Mouse (Mus musculus) R1 (cell line): ENCODE results near the gene Olig3.
"Not testable (repeated sequence)": the region's sequence is repeated elsewhere in the genome, so short reads cannot be mapped to it uniquely, and the experiment has no call there.

Experiments
- DNase-seq: peaks from one replicate; pipeline ENCODE4 v3.0.0-alpha.2; 2018; ENCODE audit warnings: low read depth, low spot score

The Olig3 gene

DNA sequence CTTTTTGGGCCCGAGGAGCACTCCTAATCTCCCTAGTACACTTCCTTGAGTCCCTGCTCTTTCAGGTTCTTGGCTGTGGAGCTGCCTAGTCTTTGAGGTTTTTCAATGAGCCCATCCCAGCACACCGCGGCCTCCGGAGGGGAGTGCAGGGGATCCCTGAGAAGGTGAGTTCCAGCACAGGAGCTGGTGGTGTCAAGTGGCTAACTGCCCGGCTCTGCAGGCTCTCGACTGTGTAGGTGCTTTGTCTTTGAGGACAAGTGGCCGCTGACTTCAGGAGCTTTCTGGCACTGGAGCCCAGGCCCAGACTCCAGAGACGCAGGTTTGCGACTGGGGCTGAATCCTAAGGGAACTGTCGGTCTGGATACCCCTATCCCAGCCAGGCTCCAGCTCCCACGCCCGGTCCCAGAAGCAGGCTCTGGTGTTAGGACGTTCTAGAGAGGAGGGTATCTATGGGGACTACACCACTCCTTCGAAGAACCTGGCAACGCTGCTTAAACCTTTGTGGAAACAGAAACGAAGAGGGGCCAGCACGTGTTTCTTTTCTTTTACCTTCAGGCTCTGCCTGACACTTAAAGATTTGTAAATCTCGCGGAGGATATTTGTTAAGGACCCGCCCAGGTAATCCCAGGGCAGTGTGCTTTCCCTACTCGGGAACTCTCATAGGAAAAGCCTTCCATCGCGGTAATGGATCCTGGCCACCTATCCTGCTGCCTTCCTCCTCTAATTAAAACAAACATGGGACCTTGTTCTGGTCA lies 5.4 kb downstream of the Olig3 start:
- DNase-seq, result peak; percentile 43

DNA sequence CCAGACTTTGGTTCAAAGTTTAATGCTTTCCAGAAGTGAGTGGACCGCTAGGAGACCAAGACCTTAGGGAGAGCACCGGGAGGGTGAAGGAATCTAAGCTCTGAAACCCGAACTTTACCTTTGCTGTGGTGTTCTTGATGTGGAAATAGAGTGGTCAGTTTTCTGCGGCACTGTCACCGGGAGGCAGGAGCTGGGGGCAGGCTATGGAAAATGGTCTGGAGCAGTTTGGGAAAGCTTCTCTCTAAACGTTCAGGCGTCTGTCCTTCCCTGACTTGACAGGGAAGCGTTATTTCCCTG lies 5.9 kb downstream of the Olig3 start:
- no peak for DNase-seq

DNA sequence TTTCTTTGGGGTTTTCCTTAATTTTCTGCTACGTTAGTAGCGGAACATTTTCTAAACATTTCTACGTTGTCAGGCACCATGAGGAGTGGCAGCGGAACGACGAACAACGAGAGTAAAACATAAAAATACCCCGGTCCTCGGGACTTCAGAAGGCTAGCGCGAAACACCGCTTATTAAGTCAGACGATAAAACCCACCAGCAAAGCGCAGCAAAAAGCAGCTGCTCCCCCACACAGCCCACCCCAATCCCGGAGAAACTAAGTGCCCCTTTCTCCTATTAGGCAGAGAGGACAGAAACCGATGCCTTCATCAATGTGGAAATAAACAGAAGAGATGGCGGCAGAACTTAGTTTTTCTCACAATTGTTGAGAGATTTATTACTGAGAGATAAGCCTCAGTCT lies 6.5 kb downstream of the Olig3 start:
- DNase-seq, result no peak

DNA sequence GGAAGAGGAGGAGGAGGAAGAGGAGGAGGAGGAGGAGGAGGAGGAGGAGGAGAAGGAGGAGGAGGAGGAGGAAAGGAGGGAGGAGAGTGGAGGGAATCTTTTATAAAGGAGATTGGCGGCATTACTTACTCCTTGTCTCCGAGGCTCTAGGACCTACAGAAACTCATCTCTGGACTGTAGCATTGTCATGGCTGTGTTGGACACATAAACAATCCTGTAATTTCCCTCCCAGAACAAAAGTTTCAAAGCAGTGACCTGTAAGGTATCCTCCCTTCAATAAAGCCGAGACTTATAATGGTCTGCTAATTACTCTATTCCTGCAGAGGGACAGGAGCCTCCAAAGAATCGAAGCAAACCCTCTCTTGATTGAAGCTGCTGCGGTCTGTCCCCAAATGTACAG lies 7.0 kb downstream of the Olig3 start:
- DNase-seq, result no peak

DNA sequence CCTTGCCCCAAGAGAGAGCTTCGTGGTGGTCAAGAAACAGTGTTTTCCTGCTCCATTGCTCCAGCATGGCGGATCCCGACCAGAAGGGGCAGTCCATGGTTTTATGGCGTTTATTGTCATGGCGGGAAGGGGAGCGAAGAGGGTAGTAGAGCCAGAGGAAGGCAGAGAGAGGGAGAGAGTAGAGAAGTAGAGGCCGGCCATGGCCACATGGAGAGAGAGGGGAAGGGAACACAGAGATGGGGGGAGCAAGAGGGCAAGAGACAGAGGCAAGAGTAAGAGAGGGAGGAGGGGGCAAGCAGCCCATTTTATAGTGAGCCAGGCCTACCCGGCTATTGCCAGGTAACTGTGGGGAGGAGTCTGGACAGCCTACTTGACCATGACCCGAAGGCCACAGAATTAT lies 12.8 kb downstream of the Olig3 start:
- DNase-seq, result no peak

DNA sequence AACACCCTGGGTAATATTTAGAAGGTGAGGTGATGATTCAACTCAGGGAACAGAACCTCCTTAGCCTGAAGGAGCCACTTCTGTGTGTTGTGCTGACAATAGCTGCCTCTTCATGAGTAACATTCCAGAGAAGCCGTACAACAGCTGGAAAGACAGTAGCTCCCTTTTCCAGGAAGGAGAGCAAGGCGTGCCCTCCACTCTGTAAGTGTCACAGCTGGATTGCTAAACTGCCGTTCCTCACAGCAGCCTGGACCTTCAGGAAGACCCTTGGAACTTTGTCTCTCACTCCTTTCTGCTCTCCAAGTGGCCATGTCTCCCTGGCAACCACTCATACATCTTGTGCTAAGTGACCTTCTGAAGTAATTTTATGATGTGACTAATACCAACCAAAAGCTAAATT lies 13.8 kb downstream of the Olig3 start:
- peak; percentile 65 for DNase-seq

DNA sequence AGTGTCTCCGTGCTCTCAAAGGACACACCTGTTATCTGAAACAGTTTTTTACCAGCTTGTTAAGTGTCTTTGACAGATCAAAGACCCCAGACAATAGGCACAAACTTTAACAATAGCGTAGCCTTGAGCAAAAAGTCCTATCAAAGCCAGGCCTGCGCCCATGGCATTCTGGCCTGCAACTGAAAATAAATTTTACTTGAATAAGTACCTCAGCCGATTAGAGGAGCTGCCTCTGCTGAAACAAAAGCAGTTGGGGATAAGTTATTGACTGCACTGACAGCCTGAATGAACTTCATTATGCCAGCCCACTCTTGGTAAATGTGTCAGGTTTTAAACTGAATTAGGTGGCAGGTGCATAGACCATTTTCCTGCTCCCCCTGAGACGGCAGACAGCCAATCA lies 15.9 kb downstream of the Olig3 start:
- no peak for DNase-seq

DNA sequence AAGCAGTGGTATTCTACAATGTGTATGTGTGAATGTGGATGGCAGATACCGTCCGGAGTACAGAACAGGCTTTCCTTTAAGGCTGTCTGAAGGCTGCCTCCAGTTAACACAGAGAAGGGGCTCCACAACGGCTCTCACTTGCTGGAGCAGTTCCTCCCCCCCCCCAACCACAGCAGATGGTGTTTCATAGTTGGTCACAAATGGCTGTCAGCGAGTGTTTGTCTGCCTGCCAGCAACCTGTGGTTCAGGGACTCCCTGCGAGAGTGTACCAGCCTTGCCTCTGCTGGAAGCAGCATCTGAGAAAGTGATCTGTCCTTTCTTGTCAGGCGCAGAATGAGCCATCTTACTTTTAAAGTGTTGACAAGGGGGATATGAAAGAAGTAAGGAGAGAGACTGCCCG lies 17.5 kb downstream of the Olig3 start:
- DNase-seq, result no peak

DNA sequence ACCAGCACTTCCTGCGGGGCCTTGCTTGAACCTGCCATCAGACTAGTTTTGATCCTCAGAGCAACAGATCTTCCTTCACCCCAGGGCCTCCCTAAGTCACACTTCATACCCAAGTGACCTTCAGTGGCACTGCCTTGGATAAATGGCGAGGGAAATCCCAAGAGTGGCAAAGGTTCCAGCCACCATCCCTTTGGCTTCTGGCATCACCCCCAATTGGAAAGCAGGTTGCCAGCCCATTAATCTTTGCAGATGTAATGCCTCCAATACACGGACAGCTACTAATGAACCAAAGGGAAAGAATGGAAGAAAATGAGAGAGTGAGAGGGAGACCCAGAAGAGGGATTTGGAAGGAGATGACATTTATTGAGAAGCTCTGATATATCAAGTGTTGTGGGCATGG lies 18.0 kb downstream of the Olig3 start:
- DNase-seq, result no peak

DNA sequence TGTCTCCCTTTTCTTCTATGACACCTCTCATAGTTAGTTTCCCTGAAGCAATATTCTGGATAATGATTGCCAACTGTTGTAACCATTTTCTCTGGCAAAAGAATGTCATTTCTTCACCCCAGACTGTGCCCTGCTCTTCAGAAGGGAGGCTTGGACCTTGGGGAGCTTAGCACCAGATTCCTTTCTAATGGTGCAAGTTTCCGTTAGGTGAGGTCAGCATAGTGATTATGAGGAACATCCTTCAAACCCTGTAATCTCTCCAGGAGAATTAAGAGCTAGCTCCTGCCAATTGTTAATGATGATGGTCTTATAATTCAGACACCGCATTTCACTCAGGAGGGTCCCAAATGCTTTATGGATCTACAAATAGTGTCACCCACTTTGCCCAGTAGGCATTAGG lies 19.5 kb downstream of the Olig3 start:
- no peak for DNase-seq

DNA sequence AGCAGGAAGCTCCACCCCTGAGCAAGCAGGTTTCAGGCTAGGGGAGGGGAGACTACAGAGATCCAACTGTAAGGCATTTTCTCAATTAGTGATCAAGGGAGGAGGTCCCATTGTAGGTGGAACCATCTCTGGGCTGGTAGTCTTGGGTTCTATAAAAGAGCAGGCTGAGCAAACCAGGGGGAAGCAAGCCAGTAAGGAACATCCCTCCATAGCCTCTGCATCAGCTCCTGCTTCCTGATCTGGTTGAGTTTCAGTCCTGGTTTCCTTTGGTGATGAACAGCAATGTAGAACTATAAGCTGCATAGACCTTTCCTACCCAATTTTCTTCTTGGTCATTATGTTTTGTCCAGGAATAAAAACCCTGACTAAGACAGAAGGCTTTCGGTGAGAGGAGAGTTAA lies 24.6 kb downstream of the Olig3 start:
- not testable (repeated sequence) for DNase-seq

DNA sequence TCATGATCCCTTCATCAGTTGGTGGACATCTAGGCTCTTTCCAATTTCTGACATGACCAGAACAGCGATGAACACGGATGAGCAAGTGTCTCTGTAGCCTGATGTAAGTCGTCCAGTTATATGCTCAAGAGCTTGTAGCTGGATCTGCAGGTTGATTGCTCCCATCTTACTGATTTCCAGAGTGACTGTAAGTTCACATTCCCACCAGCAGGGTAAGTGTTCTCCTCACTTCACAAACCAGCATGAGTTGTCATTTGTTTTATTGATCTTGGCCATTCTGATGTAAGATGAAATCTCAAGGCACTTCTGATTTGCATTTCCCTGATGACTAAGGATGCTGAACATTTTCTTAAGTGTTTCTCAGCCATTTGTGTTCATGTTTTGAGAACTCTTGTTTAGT lies 27.8 kb downstream of the Olig3 start:
- peak; percentile 78 for DNase-seq

DNA sequence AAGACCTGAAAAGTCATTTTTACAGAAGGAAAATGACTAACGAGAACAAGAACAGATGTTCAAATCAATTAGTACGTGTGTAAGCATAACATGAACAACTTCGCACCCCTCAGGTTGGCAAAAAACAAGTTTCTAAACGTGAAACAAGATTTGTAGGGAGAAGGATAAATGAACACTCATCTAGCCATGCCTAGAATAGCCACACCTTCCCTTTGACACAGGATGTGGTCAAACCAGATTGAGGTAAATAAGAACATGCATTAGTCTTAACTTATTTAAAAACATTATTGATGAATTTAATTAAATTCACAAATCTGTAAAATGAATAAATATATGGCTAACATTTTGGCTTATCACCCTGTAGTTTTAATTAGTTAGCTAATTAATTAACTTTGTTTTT lies 35.5 kb downstream of the Olig3 start:
- DNase-seq, result no peak

DNA sequence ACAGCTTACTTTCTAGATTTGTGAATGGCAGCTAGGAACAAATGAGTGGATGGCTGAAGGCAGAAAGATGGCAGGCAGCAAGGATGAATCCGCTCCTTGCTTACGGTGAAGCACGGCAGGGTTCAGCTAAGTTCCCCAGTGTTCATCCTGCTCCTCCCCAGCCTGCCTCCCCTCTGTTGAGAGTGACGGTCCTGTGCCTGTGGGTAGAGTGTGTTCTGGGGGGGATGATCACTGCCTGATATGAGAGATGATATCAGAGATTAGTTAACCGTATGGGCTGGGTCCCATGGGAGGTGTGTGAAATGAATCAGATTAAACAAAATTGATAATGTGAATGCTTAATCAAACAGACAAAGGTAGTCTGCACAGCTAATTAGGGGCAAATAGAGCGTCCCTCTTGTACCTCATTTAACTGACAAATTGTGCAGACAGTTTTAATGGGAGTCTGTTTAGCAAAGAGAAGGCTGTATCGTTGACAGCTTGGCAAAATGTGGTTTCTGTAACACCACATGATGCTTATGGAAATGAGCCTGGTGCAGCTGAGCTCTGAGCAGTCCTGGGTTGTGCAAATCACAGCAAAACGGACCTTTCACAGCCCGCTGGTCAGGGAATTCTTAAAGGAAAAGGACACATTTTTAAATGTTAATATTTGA lies 40.3 kb downstream of the Olig3 start:
- DNase-seq, result no peak

DNA sequence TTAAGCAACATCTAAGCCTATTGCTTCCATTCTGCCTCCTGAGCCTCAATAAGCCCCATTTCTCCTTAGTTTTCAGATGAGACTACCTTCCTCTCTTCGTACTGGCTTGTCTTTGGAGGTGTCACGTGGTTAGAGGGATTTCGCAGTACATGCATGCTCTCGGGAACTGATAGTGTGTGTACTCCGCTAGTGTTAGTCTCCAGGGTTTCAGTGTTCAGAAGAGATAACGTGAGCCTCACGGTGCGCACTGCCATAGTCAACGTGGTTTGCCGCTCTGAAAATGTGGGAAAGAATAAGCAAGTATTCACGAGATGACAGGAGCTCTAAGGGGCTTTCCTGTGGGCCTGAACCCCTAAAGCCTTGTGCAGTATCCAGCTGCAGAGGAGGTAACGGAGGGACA lies 41.1 kb downstream of the Olig3 start:
- no peak for DNase-seq

DNA sequence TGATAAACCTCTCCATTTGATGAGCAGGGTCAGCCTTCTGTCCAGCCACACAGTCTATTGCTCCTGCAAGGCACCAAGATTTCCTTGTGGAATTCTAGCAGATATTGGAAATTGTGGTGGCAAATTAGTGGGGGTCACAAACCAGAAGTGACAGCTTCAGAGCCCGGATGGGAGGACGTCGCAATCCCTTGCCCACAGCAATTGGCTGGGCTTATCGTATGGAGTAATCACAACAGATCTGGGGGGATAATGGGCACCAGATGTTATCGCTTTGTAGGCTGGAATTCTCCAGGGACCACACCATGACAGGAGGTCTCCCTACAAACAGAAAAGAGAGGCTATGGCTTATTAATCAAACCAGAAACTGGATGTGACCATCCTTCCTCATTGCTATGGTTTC lies 44.8 kb downstream of the Olig3 start:
- DNase-seq, result no peak

DNA sequence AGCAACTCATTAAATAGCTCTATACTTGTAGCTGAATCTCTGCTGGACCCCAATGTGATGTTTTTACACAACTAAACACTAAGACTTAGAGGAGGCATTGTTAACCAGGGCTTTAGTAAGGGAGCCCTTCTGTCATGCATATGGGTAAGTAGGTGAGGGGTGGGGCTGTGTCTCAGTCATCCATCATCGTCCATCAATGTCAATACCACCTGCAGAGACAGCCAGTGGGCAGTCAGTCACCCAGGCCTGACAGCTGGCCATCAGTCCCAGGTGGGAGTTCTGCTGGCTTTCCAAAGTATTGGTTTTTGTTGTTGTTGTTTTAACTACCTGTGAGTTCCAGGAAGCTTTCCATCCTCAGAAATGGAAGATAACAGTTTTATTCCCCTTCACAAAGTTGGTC lies 48.1 kb downstream of the Olig3 start:
- DNase-seq, result peak; percentile 75

DNA sequence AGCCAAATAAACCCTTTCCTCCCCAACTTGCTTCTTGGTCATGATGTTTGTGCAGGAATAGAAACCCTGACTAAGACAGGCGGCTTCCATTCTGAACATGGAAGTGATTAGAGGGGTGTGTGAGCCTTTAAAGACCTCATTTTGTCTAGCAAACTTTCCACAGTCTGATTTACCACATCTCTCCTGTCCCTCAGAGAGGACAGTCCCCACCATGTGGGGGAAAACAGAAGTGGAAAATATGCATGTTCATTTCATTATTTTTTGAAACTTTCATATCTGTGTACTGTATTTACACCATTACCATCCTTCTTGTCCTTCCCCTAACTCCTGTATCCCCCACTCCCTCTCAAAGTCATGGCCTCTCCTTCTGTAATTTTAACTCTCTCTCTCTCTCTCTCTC lies 49.6 kb downstream of the Olig3 start:
- no peak for DNase-seq

DNA sequence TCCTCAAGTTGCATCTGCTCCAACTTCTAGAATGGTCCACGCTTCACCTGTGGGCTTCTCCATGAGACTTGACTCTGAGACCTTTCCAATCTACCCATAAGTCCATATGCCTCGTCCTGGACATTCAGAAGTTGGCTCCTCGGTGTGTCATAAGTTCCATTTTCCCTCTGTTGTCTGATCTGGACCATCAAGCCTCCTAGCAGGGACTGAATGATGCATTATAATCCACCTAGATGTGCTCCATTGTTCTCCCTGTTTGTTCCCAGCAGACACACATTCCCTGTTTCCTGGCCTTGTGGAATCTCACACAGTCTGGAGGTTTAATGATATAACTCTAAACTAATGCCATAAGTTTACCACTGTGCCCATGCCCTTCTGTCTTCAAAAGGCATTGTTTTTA lies 50.8 kb downstream of the Olig3 start:
- DNase-seq, result peak; percentile 8
